Mouse (Mus musculus) gastrocnemius, postnatal 4 days (tissue): ENCODE results near the gene Calml3. TPM values are rescaled to one million over a fixed set of nuclear protein-coding genes. Genes with fewer than 3 reads are reported as not detected.
"Not testable (repeated sequence)": the region's sequence is repeated elsewhere in the genome, so short reads cannot be mapped to it uniquely, and the experiment has no call there.

Source experiments
- DNase-seq, 2 experiments: peaks; one replicate each; pipeline ENCODE4 v3.0.0; 2021 to 2022; ENCODE audit warnings: low spot score in 2 of 2, mixed read lengths in 2 of 2
- long read RNA-seq, 2 experiments: library from polyadenylated mRNA; stranded (forward); transcript quantifications; one replicate each; pipeline ENCODE4 v2.0.0; 2021
- total RNA-seq, 2 experiments: library from RNA; stranded (reverse); gene quantifications; 2 replicates each; pipeline ENCODE4 v1.2.3; 2021

The Calml3 gene
- under 1 TPM; 0.18 to 0.20 TPM for total RNA-seq
- long read RNA-seq, experiment 1, partial matches to known transcripts = 0 of 2 reads
- long read RNA-seq, experiment 1, other reads (novel, unspliced or antisense) = 0 of 2 reads
- long read RNA-seq, experiment 2 = 0 reads

- DNase-seq = no peak
Observed at GRCm38 (mm10) chr13:3804186-3804585, at the start of gene Calml3. TSS of gene Calml3 (minus strand) at chr13:3804316.

DNA sequence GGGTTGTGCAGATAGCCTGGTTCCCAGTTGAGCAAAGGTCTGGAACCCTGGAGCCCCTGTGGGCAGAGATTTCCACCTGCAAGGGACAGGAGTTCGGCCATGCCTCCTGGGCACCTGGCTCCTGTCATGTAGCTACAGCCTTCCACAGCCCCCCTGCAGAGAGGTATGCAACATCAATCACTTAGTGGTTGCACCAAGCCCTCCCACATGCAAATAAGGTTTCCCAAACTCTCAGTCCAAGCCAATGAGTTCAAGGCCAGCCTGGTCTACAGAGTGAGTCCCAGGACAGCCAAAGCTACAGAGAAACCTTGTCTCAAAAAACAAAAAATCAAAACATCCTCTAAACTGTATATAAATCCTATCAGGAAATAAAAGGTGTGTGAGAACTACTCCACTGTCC lies 46.2 kb upstream of the Calml3 start:
- no peak for DNase-seq

DNA sequence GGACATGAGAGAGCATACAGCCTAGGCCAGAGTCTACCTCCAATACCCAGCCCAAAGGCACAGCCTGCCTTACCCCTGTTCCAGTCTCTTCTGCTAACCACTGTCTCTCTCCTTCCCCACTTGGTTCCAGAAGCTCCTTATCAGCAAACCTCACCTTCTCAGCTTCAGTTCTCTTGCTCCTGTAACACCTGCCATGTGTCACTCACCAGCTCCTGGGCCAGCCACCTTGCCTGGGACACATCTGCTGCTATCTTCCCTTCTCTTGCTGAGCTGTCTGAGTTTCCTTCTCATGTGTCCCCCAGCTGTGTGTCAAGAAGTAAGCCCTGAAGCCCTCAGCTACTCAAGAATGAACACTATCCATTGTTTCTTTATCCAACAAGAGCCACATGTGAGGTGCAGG lies 36.5 kb upstream of the Calml3 start:
- DNase-seq = not testable (repeated sequence)

- not testable (repeated sequence) for DNase-seq
Observed at GRCm38 (mm10) chr13:3837312-3837807, 33.2 kb upstream of the Calml3 start, which contains the start of gene Calm4. TSS of gene Calm4 (plus strand) at chr13:3837757.

- DNase-seq = not testable (repeated sequence)
Observed at GRCm38 (mm10) chr13:3833644-3834043, 29.5 kb upstream of the Calml3 start.

- DNase-seq = no peak
Observed at GRCm38 (mm10) chr13:3832450-3832849, 28.3 kb upstream of the Calml3 start.

DNA sequence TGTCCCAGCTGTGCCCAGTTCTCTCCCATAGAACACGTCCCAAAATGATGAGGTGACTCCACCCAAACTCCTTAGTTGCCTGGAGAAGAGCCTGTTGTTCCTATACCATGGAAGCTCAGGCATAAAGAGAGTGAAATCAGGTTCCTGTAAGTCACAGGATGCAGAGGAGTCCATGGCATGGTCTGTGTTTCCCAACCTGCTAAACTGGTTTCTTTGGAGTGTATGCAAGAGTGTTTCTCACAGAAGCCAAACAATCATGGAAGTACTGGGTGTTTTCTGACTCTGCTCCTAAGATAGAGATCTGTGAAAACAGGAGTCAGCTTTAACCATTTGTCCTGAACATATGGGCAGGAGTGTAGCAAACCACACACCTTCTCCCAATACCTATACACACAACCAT lies 27.9 kb upstream of the Calml3 start:
- DNase-seq = no peak

GRCm38 (mm10) chr13:3831546-3831945 lies 27.4 kb upstream of the Calml3 start:
- no peak for DNase-seq

DNA sequence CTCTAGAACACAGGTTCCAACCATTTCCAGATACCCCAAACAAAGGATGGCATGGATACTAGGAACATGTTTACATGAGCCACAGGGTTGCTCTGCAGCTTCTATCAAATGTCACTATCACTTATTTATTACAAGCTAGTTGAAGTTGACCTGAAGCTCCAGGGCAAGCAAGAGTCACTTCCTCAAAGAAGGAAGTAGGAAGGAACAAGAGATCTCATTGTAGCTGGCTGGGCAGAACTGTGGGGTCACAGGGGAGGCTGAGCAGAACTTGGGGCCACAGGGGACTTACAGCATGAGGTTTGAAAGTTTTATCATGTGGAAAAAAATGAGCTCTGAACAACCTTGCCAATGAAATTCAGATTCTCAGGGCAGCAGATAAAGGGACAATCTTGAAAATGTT lies 21.6 kb upstream of the Calml3 start:
- DNase-seq = no peak

DNA sequence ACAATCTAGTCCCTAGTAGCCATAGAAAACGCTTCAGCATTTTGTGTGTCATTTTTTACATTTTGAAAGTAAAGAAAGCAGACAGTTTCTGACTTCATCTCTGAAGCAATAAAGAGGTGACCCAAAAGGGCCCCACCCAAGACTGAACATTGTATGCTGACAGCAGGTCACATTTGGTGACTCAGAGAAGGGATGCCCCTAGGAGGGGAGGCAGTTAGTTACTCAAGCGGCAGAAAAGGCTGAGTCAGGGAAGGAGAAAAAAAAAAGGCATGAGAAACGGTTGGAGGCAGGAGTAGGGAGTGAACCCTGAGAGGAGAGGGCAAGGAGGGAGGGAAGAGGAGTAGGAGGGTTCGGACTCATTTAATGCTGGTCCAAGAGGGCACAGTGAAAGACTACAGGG lies 18.0 kb upstream of the Calml3 start:
- DNase-seq = no peak

DNA sequence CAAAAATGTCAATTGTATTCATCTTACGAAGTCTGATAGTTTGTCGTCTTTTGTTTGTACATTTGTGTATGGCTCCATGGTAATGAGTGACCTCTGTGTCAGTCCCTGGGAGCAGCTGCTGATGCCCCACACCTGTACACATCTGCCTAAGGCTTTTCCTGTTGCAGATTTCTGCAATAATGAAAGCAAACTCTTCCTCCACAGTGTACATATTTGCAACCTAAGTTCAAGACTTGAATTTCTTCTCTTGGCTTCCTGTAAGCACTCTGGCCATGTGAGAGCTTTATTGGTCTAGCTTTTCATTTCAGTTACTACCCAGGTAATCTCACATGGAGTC lies 14.6 kb upstream of the Calml3 start:
- DNase-seq = no peak

GRCm38 (mm10) chr13:3818012-3818739 lies 14.1 kb upstream of the Calml3 start:
- no peak for DNase-seq

DNA sequence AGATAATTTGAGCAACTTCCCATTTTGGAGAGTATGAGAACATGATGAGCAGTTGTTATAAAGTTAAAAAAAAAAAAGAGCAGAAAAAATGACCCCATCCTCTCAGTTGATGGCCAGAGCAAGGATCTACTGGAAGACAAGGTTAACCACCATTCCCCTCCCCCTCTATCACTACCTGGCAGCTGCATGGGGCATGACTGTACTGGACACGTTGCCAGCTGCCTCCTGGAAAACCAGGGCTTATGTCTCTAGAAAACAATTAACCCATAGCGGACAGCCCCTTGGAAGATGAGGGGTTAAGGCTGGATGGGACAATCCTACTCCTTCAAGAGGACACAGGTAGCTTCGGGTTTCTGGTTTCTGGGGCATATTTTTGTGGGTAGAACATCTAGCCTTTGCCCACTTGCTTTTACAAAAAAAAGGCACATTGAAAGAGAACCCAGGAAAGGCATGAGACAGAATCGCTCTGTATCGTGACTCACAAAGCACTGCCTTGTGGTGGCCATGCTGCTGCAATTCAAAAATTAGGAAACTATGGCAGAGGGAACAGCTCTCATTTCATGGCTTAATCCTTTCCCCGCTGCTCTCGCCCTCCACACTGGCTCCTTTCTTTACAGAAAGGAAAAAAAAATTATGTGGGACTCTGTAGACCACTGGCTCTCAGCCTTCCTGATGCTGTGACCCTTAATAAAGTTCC lies 3.2 kb upstream of the Calml3 start:
- no peak for DNase-seq

GRCm38 (mm10) chr13:3805638-3806037 lies 1.5 kb upstream of the Calml3 start:
- no peak for DNase-seq

DNA sequence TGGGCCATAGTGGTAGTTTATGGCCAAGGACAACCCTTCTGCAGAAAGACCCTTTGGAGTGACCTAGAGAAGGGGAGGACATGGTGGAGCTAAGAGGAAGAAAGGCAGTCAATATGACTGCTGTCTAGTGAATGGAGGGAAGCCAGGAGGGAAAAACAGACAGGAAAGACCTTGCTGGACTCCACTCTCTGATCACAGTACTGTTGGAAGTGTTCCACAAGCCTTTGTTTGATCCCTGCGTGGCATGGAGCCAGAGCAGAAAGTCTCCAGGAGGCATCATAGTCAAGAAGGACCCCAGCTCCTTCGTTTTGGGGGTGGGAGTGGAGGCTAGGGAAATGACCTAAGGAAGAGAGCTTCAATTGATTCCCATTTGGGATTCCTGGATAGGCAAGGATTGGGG lies 1.0 kb upstream of the Calml3 start:
- no peak for DNase-seq

GRCm38 (mm10) chr13:3799386-3799785 lies 4.7 kb downstream of the Calml3 start:
- no peak for DNase-seq

DNA sequence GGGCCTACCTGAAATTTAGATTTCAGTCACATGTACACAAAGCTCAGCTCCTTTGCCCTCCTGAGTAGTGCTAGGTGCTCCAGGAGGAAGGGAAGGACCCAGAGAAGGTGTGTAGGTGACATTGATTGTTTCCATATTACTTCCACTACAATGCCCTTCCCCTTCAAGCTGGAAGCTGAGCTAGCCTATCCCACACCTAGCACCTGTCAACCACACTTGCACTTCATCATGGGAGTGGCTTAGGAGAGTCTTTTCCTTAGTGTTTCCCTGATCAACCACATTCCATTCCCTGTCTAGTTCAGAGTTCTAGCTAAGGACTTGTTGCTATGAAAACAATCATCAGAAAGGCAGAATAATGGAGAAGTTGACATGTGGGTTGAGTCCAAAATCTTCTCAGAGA lies 5.4 kb downstream of the Calml3 start:
- no peak for DNase-seq

GRCm38 (mm10) chr13:3796649-3797048 lies 7.5 kb downstream of the Calml3 start:
- no peak for DNase-seq

DNA sequence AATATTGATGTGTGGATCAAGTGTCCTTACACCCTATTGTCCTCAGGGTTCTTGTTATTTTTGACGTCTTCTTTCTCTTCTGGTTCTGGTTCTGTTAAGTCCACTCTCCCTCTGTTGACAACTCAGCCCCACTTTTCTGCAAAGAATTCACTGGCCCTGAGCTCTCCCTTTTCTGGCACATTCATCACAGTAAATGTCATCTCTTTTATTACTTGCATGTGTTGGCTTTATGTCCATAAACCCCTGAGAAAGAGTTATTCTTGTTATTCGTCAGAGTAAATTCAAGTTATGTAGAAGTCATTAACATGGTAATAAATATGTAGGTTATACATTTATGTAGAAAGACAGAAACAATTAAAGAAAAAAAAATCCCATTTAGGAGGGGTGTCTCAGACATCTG lies 14.6 kb downstream of the Calml3 start:
- no peak for DNase-seq

- no peak for DNase-seq
Observed at GRCm38 (mm10) chr13:3788588-3788987, 15.5 kb downstream of the Calml3 start.

DNA sequence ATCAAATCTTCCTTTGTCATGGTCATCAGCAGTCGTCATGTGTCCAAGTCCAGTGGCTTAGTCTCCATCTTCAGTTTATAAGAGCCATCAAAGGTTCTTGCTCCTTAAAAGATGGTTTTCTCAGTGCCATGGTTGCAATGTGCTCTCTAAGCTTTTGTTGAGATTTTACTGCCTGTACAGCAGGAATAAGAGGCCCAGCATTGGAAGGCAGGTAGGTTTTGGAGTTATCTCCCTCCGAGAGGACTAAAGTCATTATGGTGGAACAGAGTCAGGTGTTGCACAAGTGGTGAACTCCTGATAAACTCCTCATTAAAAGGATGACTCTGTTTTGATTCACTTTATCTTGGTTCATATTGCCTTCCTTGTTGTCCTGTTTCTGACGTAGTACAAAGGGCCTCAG lies 16.5 kb downstream of the Calml3 start:
- DNase-seq = no peak

DNA sequence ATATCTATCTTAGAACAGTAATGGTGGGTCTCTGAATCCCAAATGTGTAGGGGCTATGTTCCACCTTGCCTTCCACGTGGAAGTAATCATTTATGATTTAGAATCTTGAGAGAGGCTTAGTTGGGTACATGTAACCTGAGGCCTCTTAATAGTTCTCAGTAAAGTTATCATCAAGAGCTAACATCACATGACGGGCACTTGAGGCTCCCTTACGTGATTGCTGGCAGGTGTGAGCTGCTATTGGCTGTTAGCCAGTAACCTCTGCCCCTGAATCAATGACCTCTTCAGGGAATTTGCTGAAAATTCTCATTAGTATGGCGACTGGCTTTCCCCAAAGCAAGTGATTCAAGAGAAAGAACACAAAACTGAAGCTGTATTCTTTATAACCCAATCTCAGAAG lies 17.0 kb downstream of the Calml3 start:
- no peak for DNase-seq

GRCm38 (mm10) chr13:3783621-3784020 lies 20.5 kb downstream of the Calml3 start:
- DNase-seq = no peak
